Mouse (Mus musculus) urinary bladder, adult 18-20 months (tissue): ENCODE measurements around the gene N4bp2l2.

Experiments used
- DNase-seq, 2 experiments: peaks; one replicate each; pipeline ENCODE4 v3.0.0; 2022; ENCODE audit warnings: low spot score in 2 of 2, mixed read lengths in 2 of 2

The N4bp2l2 gene

GRCm38 (mm10) chr5:150561783-150562182 lies 104.2 kb downstream of the N4bp2l2 start:
- DNase-seq: no peak

GRCm38 (mm10) chr5:150561376-150561775 lies 104.6 kb downstream of the N4bp2l2 start:
- DNase-seq: no peak

GRCm38 (mm10) chr5:150560851-150561250 lies 105.1 kb downstream of the N4bp2l2 start:
- no peak for DNase-seq

- no peak for DNase-seq
Measured at GRCm38 (mm10) chr5:150559519-150560103, 106.4 kb downstream of the N4bp2l2 start.
